ENCODE assay signal across 8 mouse cellular contexts in genomic region chr19:45076586-45077510, GRCm38 (mm10). TPM values are rescaled to one million over a fixed set of nuclear protein-coding genes. Genes with fewer than 3 reads are reported as not detected.
DNase-seq lines count a peak whose midpoint lies in the region; ATAC-seq and TF ChIP-seq lines count a peak whose summit lies in the region.

No protein-coding gene starts in this region.

- 0 out of 2 replicates have a peak, but pooled peaks cover 3% of the 10 kb centered on the region for H3K9me3 ChIP-seq in E14TG2a.4 (ENCODE audit: low read length)
- H3K9me3 ChIP-seq in embryonic facial prominence, embryonic 13.5 days, result no peaks in the 10 kb centered on the region
- no peaks in the 10 kb centered on the region for H3K9me3 ChIP-seq in heart, postnatal 0 days (replicated peaks; ENCODE audit: control insufficient read depth, low read length)

- TF ChIP-seq EP300 in heart, postnatal 0 days (IDR thresholded peaks at IDR 0.05; ENCODE audit: low read depth), result no peak

- peak; percentile 78 for DNase-seq in adrenal gland, postnatal 10 days
- DNase-seq in heart, postnatal 0 days (ENCODE audit: low spot score), result no peak
- DNase-seq in kidney, postnatal 36 days, result peak; percentile 47 to 83
- peak in 1 of 2 experiments; percentile 49 for DNase-seq in spleen, adult 2 months (ENCODE audit: low read depth in 1 of 2, low spot score in 2 of 2)
- no peak for DNase-seq in yolk sac, embryonic 10.5 days (ENCODE audit: low spot score)

- no peak overlapping the region; the same call in 1 of the 2 replicates for H3K27ac ChIP-seq in embryonic facial prominence, embryonic 13.5 days
- H3K27ac ChIP-seq in heart, postnatal 0 days (ENCODE audit: low read depth), result no peak overlapping the region
- peak overlapping the region; percentile 50; the same call in 1 of the 2 replicates for H3K27ac ChIP-seq in spleen, adult 2 months (ENCODE audit: insufficient read depth, low read length)

- peak overlapping the region; percentile 74 for H3K4me3 ChIP-seq in E14TG2a.4 (replicated peaks; ENCODE audit: low read length)
- peak overlapping the region; percentile 66 for H3K4me3 ChIP-seq in embryonic facial prominence, embryonic 13.5 days
- H3K4me3 ChIP-seq in heart, postnatal 0 days (ENCODE audit: low read depth, low read length), result peak overlapping the region; percentile 77
- H3K4me3 ChIP-seq in spleen, adult 2 months (ENCODE audit: extremely low read depth, insufficient read depth, insufficient read length), result peak overlapping the region; percentile 52; the same call in 1 of the 2 replicates

- TF ChIP-seq CTCF in E14TG2a.4 (conservative IDR thresholded peaks at IDR 0.05; ENCODE audit: low read length), result no peak
- TF ChIP-seq CTCF in heart, postnatal 0 days (IDR thresholded peaks at IDR 0.05; ENCODE audit: low read depth), result peak; percentile 55
- TF ChIP-seq CTCF in spleen, adult 2 months (IDR thresholded peaks at IDR 0.05; ENCODE audit: extremely low read depth, insufficient read depth, insufficient read length, insufficient replicate concordance), result peak; percentile 31; the same call in 1 of the 2 replicates

- peak overlapping the region; percentile 89 for H3K9ac ChIP-seq in embryonic facial prominence, embryonic 13.5 days
- peak overlapping the region; percentile 34; the same call in 1 of the 2 replicates for H3K9ac ChIP-seq in heart, postnatal 0 days (replicated peaks; ENCODE audit: low read depth, low read length)

- whole genome bisulfite sequencing in embryonic facial prominence, embryonic 13.5 days, result 1% methylated on average over 62 of the region's 62 CpGs
- under 1% methylated on average over 61 of the region's 62 CpGs for WGBS in heart, postnatal 0 days
- 2% methylated on average over 62 of the region's 62 CpGs for WGBS in spleen, adult 2 months

- no peak for TF ChIP-seq POLR2A in spleen, adult 2 months (IDR thresholded peaks at IDR 0.05; ENCODE audit: low read depth, low read length)

- ATAC-seq in embryonic facial prominence, embryonic 13.5 days (ENCODE audit: insufficient number of reproducible peaks, insufficient read depth, low FRiP score, low TSS enrichment, low read depth), result no peak
- ATAC-seq in heart, postnatal 0 days (ENCODE audit: insufficient read depth, low read depth), result no peak
- ATAC-seq in megakaryocyte, adult 5-6 weeks (ENCODE audit: poor library complexity, severe bottlenecking), result peak; percentile 39

- H3K27me3 ChIP-seq in E14TG2a.4 (ENCODE audit: insufficient read depth, low read length), result peaks cover 60% of the 10 kb centered on the region
- H3K27me3 ChIP-seq in embryonic facial prominence, embryonic 13.5 days, result peaks cover 71% of the 10 kb centered on the region
- peaks cover 34% of the 10 kb centered on the region for H3K27me3 ChIP-seq in heart, postnatal 0 days (ENCODE audit: control insufficient read depth, insufficient read depth, low read length)
- peaks cover 29% of the 10 kb centered on the region for H3K27me3 ChIP-seq in spleen, adult 2 months (ENCODE audit: control insufficient read depth, insufficient read depth, low read length)

- peaks cover 66% of the 10 kb centered on the region for H3K4me1 ChIP-seq in E14TG2a.4 (replicated peaks; ENCODE audit: low read depth, low read length)
- peaks cover 63% of the 10 kb centered on the region for H3K4me1 ChIP-seq in embryonic facial prominence, embryonic 13.5 days
- H3K4me1 ChIP-seq in heart, postnatal 0 days (ENCODE audit: control insufficient read depth, insufficient read depth), result peaks cover 25% of the 10 kb centered on the region
- H3K4me1 ChIP-seq in spleen, adult 2 months (ENCODE audit: control insufficient read depth, insufficient read depth, insufficient read length), result peaks cover 21% of the 10 kb centered on the region

- peak overlapping the region; percentile 94 for H3K4me2 ChIP-seq in embryonic facial prominence, embryonic 13.5 days
- peak overlapping the region; percentile 100 for H3K4me2 ChIP-seq in heart, postnatal 0 days (ENCODE audit: low read depth, low read length)

- no peaks in the 10 kb centered on the region for H3K36me3 ChIP-seq in E14TG2a.4 (ENCODE audit: insufficient read depth, low read length)
- no peaks in the 10 kb centered on the region for H3K36me3 ChIP-seq in embryonic facial prominence, embryonic 13.5 days
- no peaks in the 10 kb centered on the region for H3K36me3 ChIP-seq in heart, postnatal 0 days (replicated peaks; ENCODE audit: control insufficient read depth, insufficient read depth, low read length)
- no peaks in the 10 kb centered on the region for H3K36me3 ChIP-seq in spleen, adult 2 months (ENCODE audit: control insufficient read depth, insufficient read depth, low read length)

RNA-seq across cellular contexts. Expression of gene Kazald1, which starts 1.8 kb away (rescaled TPM):
- total RNA-seq in adrenal gland, postnatal 10 days (2021), result 1 to 10 TPM; 8.2 to 9.2 TPM
- 17.7 and 29.4 TPM in 2 replicates for polyA plus RNA-seq in embryonic facial prominence, embryonic 13.5 days (2015; fragmentation: Nextera tagmentation; extraction: Ambion mirVana)
- 0.35 and 21.7 TPM in 2 replicates for total RNA-seq in heart, postnatal 0 days (2014; rRNA removed; ENCODE audit: low replicate concordance)
- polyA plus RNA-seq in heart, postnatal 0 days (2015; fragmentation: Nextera tagmentation; extraction: Ambion mirVana), result 10.3 and 14.1 TPM in 2 replicates
- total RNA-seq in megakaryocyte, adult 5-6 weeks (2015), result 0.23 TPM in 1 of 2 replicates, not detected in the other
- 0.41 TPM in 1 of 2 replicates, not detected in the other for total RNA-seq in megakaryocyte, adult 5-6 weeks (2017)
- polyA plus RNA-seq in spleen, adult 2 months (2012; rRNA removed), result 63.8 and 81.4 TPM in 2 replicates

RNA-seq across cellular contexts. Expression of gene Sfxn3, which starts 29.5 kb away (rescaled TPM):
- 10 to 100 TPM; 39.3 to 51.5 TPM for total RNA-seq in adrenal gland, postnatal 10 days (2021)
- polyA plus RNA-seq in embryonic facial prominence, embryonic 13.5 days (2015; fragmentation: Nextera tagmentation; extraction: Ambion mirVana), result 32.3 and 32.5 TPM in 2 replicates
- 12.8 and 16.2 TPM in 2 replicates for total RNA-seq in heart, postnatal 0 days (2014; rRNA removed; ENCODE audit: low replicate concordance)
- 11.3 and 12.4 TPM in 2 replicates for polyA plus RNA-seq in heart, postnatal 0 days (2015; fragmentation: Nextera tagmentation; extraction: Ambion mirVana)
- 36.9 and 40.7 TPM in 2 replicates for total RNA-seq in megakaryocyte, adult 5-6 weeks (2015)
- total RNA-seq in megakaryocyte, adult 5-6 weeks (2017), result 9.4 and 10.0 TPM in 2 replicates
- 23.9 and 25.9 TPM in 2 replicates for polyA plus RNA-seq in spleen, adult 2 months (2012; rRNA removed)

RNA-seq across cellular contexts. Expression of gene Pdzd7, which starts 31.3 kb away (rescaled TPM):
- under 1 TPM; 0.21 to 0.48 TPM for total RNA-seq in adrenal gland, postnatal 10 days (2021)
- polyA plus RNA-seq in embryonic facial prominence, embryonic 13.5 days (2015; fragmentation: Nextera tagmentation; extraction: Ambion mirVana), result 0.47 and 0.51 TPM in 2 replicates
- 0.65 TPM in 1 of 2 replicates, not detected in the other for total RNA-seq in heart, postnatal 0 days (2014; rRNA removed; ENCODE audit: low replicate concordance)
- 0.10 and 0.11 TPM in 2 replicates for polyA plus RNA-seq in heart, postnatal 0 days (2015; fragmentation: Nextera tagmentation; extraction: Ambion mirVana)
- not detected in 2 replicates for total RNA-seq in megakaryocyte, adult 5-6 weeks (2015)
- total RNA-seq in megakaryocyte, adult 5-6 weeks (2017), result not detected in 2 replicates
- polyA plus RNA-seq in spleen, adult 2 months (2012; rRNA removed), result 0.04 and 0.09 TPM in 2 replicates

Comparison
In these comparisons a context has a peak if more than half of its experiments do, and no peak if none do; other contexts are left out.
1. DNase-seq: peak in adrenal gland, postnatal 10 days (single experiment) and kidney, postnatal 36 days (2 of 2); none in heart, postnatal 0 days (single experiment) and yolk sac, embryonic 10.5 days (single experiment).
2. Peak in every context shown above with its lines, with median percentiles within 50 percentile points of each other: H3K4me3 ChIP-seq.